Mouse (Mus musculus) heart, adult 18-20 months (tissue): ENCODE measurements around the gene Tbc1d22b. TPM values are rescaled to one million over a fixed set of nuclear protein-coding genes. Genes with fewer than 3 reads are reported as not detected.
A peak's percentile ranks its signal among the peaks of the same experiment; 100 is the strongest.

Experiments
- DNase-seq, 2 experiments: peaks; one replicate each; pipeline ENCODE4 v3.0.0; 2021 to 2022; ENCODE audit warnings: mixed read lengths in 1 of 2
- total RNA-seq, 2 experiments: library from RNA; stranded (reverse); gene quantifications; 2 replicates each; pipeline ENCODE4 v1.2.3; 2021

Tbc1d22b gene
- total RNA-seq, 2 experiments from 2014 or later = 12.5 to 13.3 TPM

DNA sequence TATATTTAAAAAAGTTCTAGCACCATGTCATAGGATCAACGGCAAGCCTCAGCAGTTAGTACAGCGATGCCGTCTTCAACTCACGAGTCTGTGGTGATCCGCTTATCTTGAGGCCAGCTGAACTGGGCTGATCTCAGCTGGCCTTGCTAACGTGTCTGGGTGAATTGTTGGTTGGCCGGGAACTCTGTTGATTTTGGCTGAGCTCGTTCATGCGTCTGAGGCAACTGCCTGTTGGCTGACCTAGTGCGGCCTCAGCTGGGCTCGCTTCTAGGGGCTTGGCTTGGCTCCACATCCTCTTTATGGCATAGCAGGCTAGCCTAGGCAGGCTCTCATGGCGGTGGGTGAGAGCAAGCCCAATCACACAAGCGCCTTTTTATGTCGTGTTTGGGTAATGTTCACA, 8.2 kb upstream of the Tbc1d22b start:
- peak; percentile 90 to 95 for DNase-seq

- no peak for DNase-seq
Observed at GRCm38 (mm10) chr17:29542831-29543690, 6.5 kb upstream of the Tbc1d22b start.

DNA sequence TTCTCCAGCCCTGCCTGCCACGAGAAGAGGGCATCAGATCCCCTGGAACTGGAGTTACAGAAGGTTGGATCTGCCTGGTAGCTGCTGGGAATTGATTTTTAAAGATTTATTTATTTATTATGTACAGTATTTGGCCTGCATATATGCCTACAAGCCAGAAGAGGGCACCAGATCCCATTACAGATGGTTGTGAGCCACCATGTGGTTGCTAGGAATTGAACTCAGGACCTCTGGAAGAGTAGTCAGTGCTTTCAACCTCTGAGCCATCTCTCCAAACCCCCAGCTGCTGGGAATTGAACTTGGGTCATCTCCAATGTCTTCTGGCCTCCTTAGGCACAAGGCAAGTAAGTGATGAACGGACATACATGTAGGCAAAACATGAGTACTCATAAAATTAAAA, 5.5 kb upstream of the Tbc1d22b start:
- DNase-seq = no peak

GRCm38 (mm10) chr17:29545241-29545640, 4.3 kb upstream of the Tbc1d22b start:
- DNase-seq = no peak

DNA sequence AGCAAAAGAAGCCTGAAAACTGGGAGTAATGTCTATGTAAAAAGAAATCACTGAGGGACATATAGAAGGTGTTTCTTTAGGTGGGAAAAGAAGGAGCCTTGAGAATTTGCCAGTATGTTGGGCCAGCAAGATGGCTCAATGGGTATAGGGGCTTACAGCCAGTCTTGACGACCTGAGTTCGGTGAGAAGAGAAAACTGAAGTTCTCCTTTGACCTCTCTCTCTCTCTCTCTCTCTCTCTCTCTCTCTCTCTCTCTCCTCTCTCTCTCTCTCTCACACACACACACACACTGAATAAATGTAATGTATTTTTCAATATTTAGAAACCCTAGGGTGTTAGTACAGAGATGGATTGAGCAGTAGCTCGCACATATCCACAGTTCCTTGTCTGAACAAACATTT, 1.1 kb upstream of the Tbc1d22b start:
- no peak for DNase-seq

DNA sequence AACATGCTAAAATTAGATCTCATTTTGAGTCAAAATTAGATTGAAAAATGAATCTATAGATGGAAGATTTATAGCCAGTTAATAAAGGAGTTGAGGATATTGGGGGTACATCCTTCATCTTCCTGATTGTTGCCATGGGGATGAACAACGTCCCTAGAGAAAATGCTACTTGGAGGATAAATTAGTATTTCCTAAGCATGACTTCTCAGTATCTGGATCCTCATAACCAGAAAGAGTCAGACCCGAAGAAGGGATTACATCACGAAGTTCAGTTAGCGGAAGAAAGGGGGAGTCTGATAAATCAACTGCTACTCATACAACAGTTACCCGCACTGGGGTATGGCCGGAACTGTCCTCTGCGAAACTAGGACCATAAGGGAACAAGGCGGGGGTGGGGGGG, 591 bp upstream of the Tbc1d22b start:
- DNase-seq = no peak

- DNase-seq = peak; percentile 23
Observed at GRCm38 (mm10) chr17:29551019-29551418, 1.4 kb downstream of the Tbc1d22b start.

- DNase-seq = no peak
Observed at GRCm38 (mm10) chr17:29552162-29552732, 2.7 kb downstream of the Tbc1d22b start, which contains the start of gene Tmem217. Tmem217 (minus strand) TSS chr17:29552385.

DNA sequence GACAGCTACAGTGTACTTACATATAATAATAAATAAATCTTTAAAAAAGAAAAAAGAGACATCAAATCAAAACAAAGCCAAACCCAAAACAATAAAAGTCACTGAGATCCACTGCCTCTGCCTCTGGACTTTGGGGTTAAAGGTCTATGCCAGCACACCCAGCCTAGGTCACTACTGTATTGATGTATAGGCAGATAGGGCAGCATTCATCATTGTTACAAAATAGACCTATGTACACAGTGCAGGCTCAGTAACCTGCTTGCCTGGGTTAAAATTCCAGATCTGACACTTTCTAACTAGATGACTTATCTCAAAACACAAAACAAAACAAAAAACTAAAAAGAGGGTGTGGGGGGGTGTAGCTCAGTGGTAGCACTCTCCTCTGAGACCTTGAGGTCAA, 4.6 kb downstream of the Tbc1d22b start:
- no peak for DNase-seq

GRCm38 (mm10) chr17:29556456-29556855, 6.9 kb downstream of the Tbc1d22b start:
- peak in 1 of 2 experiments; percentile 20 for DNase-seq

DNA sequence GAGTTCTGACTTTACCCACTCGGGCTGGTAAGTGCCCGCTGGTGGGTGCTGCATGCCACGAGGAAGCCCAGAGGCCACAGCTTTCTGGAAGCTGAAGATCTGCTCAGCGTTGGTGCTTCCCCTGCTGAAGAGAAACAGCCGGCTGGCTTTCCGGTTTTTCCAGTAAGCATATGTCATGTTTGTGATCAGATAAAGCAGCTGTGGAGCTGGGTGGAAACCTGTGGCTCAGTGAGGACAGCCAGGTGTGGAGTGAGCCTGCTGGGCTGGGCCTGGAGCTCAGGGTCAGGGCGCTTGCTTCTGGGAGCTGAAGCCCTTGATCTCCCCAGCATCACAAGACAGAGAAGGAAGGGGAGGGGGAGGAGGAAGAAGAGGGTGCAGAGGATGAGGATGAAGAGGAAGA, 7.3 kb downstream of the Tbc1d22b start:
- DNase-seq = no peak

DNA sequence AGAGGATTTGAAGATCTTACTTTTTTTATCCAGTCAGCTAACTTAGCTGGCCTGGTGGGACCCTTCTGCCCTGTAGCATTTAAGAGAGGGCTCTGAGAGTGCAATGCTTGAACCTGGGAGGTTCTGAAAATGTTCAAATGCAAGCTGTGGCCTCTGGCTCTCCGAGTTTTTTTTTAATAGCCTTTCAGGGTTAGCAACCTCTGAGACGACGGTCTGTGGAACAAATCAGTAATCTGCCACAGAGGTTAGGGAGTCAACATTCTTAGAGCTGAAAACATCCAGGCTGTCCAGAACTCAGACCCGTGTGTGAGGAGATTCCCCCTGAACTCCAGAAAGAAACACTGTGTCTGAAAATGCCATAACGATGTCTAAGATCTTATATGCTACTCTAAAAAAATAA, 8.9 kb downstream of the Tbc1d22b start:
- DNase-seq = no peak

DNA sequence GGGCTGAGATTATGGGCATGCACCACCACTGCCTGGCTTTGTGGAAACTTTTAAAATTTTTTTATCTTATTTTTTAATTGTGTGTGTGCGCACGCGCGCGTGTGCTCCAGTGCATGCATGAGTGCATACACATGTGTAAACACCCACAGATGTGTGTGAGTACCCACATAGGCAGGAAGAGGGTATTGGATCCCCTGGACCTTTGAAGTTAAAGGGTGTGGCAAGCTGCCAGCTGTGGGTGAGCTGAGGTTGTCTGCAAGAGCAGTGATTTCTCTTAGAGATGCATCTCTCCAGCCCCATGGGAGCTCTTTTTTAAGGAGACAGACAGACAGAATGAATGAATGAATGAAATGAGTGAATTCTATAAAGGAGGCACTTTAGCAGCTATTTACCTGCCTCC, 15.9 kb downstream of the Tbc1d22b start:
- DNase-seq = no peak

- DNase-seq = no peak
Observed at GRCm38 (mm10) chr17:29568435-29568834, 18.9 kb downstream of the Tbc1d22b start.

DNA sequence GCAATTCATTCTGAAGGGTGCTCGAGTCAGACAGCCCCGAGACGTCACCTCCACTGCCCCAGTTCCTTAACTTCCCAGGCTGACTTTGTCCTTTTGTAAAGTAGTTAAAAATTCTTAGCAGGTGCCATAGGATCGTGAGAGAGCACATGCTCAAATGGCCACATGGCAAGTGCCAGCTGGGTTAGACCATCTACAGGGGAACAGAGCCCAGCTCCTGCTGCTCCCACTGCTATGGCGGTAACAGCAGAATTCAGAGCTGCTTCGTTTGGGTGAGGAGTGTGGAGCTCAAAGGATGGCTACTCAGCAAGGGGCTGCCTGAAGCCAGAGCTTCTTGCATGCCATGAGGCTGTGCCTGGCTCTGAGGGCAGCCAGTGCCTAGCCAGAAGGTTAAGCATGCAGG, 20.2 kb downstream of the Tbc1d22b start:
- DNase-seq = no peak

- DNase-seq = no peak
Observed at GRCm38 (mm10) chr17:29579579-29580126, 30.1 kb downstream of the Tbc1d22b start.

- no peak for DNase-seq
Observed at GRCm38 (mm10) chr17:29583569-29583968, 34.0 kb downstream of the Tbc1d22b start.

GRCm38 (mm10) chr17:29584306-29584705, 34.7 kb downstream of the Tbc1d22b start:
- no peak for DNase-seq

GRCm38 (mm10) chr17:29584737-29585136, 35.2 kb downstream of the Tbc1d22b start:
- DNase-seq = no peak

- no peak for DNase-seq
Observed at GRCm38 (mm10) chr17:29585446-29585845, 35.9 kb downstream of the Tbc1d22b start.

DNA sequence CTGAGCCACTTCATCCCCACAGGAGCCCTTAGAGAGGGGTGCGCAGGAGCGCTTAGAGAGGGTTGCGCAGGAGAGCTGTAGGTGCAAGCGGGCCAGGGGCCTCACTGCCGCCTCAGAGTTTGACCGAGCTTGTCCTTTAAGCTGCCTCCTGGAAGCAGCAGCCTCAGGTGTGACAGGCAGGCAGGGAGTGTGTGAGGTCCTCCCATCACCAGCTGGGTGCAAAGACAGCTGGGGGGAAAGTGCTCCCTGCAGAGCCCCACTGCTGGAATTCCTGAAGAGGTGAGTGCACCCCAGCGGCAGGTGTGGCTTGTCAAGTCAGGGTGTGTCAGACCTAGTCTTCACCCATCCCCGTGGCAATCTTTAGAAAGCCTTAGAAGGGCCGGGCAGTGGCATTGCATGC, 37.3 kb downstream of the Tbc1d22b start:
- DNase-seq = no peak

- DNase-seq = no peak
Observed at GRCm38 (mm10) chr17:29589221-29589898, 39.8 kb downstream of the Tbc1d22b start.
